Mouse (Mus musculus) midbrain, embryonic 15.5 days (tissue): ENCODE results near the gene Mrtfa. TPM values are rescaled to one million over a fixed set of nuclear protein-coding genes. Genes with fewer than 3 reads are reported as not detected.
A peak's percentile ranks its signal among the peaks of the same experiment; 100 is the strongest.
"Not testable (repeated sequence)": the region's sequence is repeated elsewhere in the genome, so short reads cannot be mapped to it uniquely, and the experiment has no call there.

Experiments
- ATAC-seq: fragments of 200-750 bp; cut with Nextera tagmentation; replicated peaks from 2 replicates; pipeline ENCODE4 v1.8.0; 2017; ENCODE audit warnings: moderate TSS enrichment
- H3K27ac ChIP-seq: fragments of 300-500 bp; sonication (generic); 2 replicates; pipeline ENCODE4 v1.5.1; 2015; ENCODE audit warnings: mild to moderate bottlenecking, inconsistent platforms
- H3K27me3 ChIP-seq: fragments of 300-500 bp; sonication (generic); replicated peaks from 2 replicates; pipeline ENCODE4 v1.6.1; 2015; ENCODE audit warnings: inconsistent platforms
- H3K36me3 ChIP-seq: fragments of 300-500 bp; sonication (generic); replicated peaks from 2 replicates; pipeline ENCODE4 v1.6.1; 2015; ENCODE audit warnings: inconsistent platforms
- H3K4me1 ChIP-seq: fragments of 300-500 bp; sonication (generic); 2 replicates; pipeline ENCODE4 v1.6.1; 2015; ENCODE audit warnings: inconsistent platforms
- H3K4me2 ChIP-seq: fragments of 300-500 bp; sonication (generic); 2 replicates; pipeline ENCODE4 v1.6.1; 2015; ENCODE audit warnings: inconsistent platforms, mild to moderate bottlenecking, moderate library complexity
- H3K4me3 ChIP-seq: fragments of 300-500 bp; sonication (generic); 2 replicates; pipeline ENCODE4 v1.5.1; 2015; ENCODE audit warnings: mild to moderate bottlenecking, inconsistent platforms
- H3K9ac ChIP-seq: fragments of 300-500 bp; sonication (generic); 2 replicates; pipeline ENCODE4 v1.6.1; 2015; ENCODE audit warnings: mild to moderate bottlenecking, inconsistent platforms
- H3K9me3 ChIP-seq: fragments of 300-500 bp; sonication (generic); 2 replicates; pipeline ENCODE4 v1.6.1; 2016; ENCODE audit warnings: inconsistent platforms
- WGBS: fragments of 180-500 bp; shearing (Covaris S2); methylation state at CpG from one replicate; pipeline ENCODE4 v1.1.7; 2015; ENCODE audit warnings: mixed read lengths; 5-methylcytosine and 5-hydroxymethylcytosine counted together
- polyA plus RNA-seq: library from polyadenylated mRNA; unstranded; fragments of >200 nt; fragmentation: Nextera tagmentation; extraction: Ambion mirVana; gene quantifications from 2 replicates; pipeline ENCODE4 v1.2.1, GENCODE M21; 2015

The Mrtfa gene
- polyA plus RNA-seq, 1 experiment from 2014 or later: 34.4 TPM

GRCm38 (mm10) chr15:81225016-81225415 is 34.5 kb upstream of the Mrtfa start:
- no peaks in the 10 kb centered on the region for H3K36me3 ChIP-seq
- no peak overlapping the region for H3K4me2 ChIP-seq
- ATAC-seq: no peak
- H3K27ac ChIP-seq: no peak overlapping the region
- no peak overlapping the region for H3K4me3 ChIP-seq
- H3K9me3 ChIP-seq: no peaks in the 10 kb centered on the region
- H3K27me3 ChIP-seq: no peaks in the 10 kb centered on the region
- no peak overlapping the region for H3K9ac ChIP-seq
- 90% methylated on average over 10 of the region's 10 CpGs for WGBS
- no peaks in the 10 kb centered on the region for H3K4me1 ChIP-seq

- no peak overlapping the region for H3K4me3 ChIP-seq
- H3K9ac ChIP-seq: no peak overlapping the region
Observed at GRCm38 (mm10) chr15:81221446-81221845, 30.9 kb upstream of the Mrtfa start.

GRCm38 (mm10) chr15:81220051-81220450 is 29.5 kb upstream of the Mrtfa start:
- 79% methylated on average over 8 of the region's 8 CpGs for WGBS
- not testable (repeated sequence) for H3K9ac ChIP-seq, H3K4me2 ChIP-seq, H3K4me3 ChIP-seq, H3K36me3 ChIP-seq, H3K9me3 ChIP-seq, ATAC-seq, H3K27ac ChIP-seq, H3K4me1 ChIP-seq, H3K27me3 ChIP-seq

More at GRCm38 (mm10) chr15:81221446-81221845, 30.9 kb upstream of the Mrtfa start:
- WGBS: 83% methylated on average over 6 of the region's 6 CpGs
- no peak for ATAC-seq
- Histone ChIP-seq H3K4me1 (no peaks in the 10 kb centered on the region), H3K27me3 (no peaks in the 10 kb centered on the region), H3K36me3 (no peaks in the 10 kb centered on the region), H3K9me3 (no peaks in the 10 kb centered on the region), H3K27ac (no peak overlapping the region), H3K4me2 (no peak overlapping the region)

- H3K9me3 ChIP-seq: no peaks in the 10 kb centered on the region
- H3K27me3 ChIP-seq: no peaks in the 10 kb centered on the region
- H3K4me3 ChIP-seq: no peak overlapping the region
- H3K36me3 ChIP-seq: no peaks in the 10 kb centered on the region
- H3K27ac ChIP-seq: no peak overlapping the region
- ATAC-seq: no peak
- H3K4me2 ChIP-seq: no peak overlapping the region
- WGBS: 78% methylated on average over 6 of the region's 6 CpGs
- no peak overlapping the region for H3K9ac ChIP-seq
- H3K4me1 ChIP-seq: no peaks in the 10 kb centered on the region
Observed at GRCm38 (mm10) chr15:81219054-81219453, 28.5 kb upstream of the Mrtfa start.

- Histone ChIP-seq H3K27ac (no peak overlapping the region), H3K27me3 (no peaks in the 10 kb centered on the region), H3K9me3 (no peaks in the 10 kb centered on the region), H3K4me1 (no peaks in the 10 kb centered on the region), H3K9ac (no peak overlapping the region), H3K4me2 (no peak overlapping the region), H3K4me3 (no peak overlapping the region), H3K36me3 (no peaks in the 10 kb centered on the region)
- ATAC-seq: no peak
- 82% methylated on average over 19 of the region's 19 CpGs for WGBS
Observed at GRCm38 (mm10) chr15:81216906-81217653, 26.5 kb upstream of the Mrtfa start.

- H3K4me2 ChIP-seq: no peak overlapping the region
- H3K4me1 ChIP-seq: no peaks in the 10 kb centered on the region
- no peak overlapping the region for H3K4me3 ChIP-seq
- no peaks in the 10 kb centered on the region for H3K36me3 ChIP-seq
- H3K27me3 ChIP-seq: no peaks in the 10 kb centered on the region
- no peaks in the 10 kb centered on the region for H3K9me3 ChIP-seq
- H3K9ac ChIP-seq: no peak overlapping the region
- 78% methylated on average over 15 of the region's 15 CpGs for WGBS
- ATAC-seq: no peak
- H3K27ac ChIP-seq: no peak overlapping the region
Observed at GRCm38 (mm10) chr15:81212976-81213375, 22.4 kb upstream of the Mrtfa start.

- 70% methylated on average over 5 of the region's 5 CpGs for WGBS
- Histone ChIP-seq H3K4me3 (no peak overlapping the region), H3K9me3 (no peaks in the 10 kb centered on the region), H3K4me1 (no peaks in the 10 kb centered on the region), H3K27ac (peak overlapping the region; percentile 1; the same call in 1 of the 2 replicates), H3K4me2 (no peak overlapping the region), H3K36me3 (no peaks in the 10 kb centered on the region), H3K27me3 (no peaks in the 10 kb centered on the region), H3K9ac (no peak overlapping the region)
- no peak for ATAC-seq
Observed at GRCm38 (mm10) chr15:81210496-81210895, 19.9 kb upstream of the Mrtfa start.

- H3K9ac ChIP-seq: no peak overlapping the region
Observed at GRCm38 (mm10) chr15:81202462-81202861, 11.9 kb upstream of the Mrtfa start.

GRCm38 (mm10) chr15:81199372-81199959 is 8.9 kb upstream of the Mrtfa start:
- H3K36me3 ChIP-seq: no peaks in the 10 kb centered on the region
- H3K4me2 ChIP-seq: no peak overlapping the region
- 23% methylated on average over 4 of the region's 4 CpGs for WGBS
- H3K9me3 ChIP-seq: no peaks in the 10 kb centered on the region
- H3K27me3 ChIP-seq: no peaks in the 10 kb centered on the region
- no peak for ATAC-seq
- H3K27ac ChIP-seq: no peak overlapping the region
- no peak overlapping the region for H3K9ac ChIP-seq
- H3K4me3 ChIP-seq: no peak overlapping the region
- H3K4me1 ChIP-seq: no peaks in the 10 kb centered on the region

More at GRCm38 (mm10) chr15:81202462-81202861, 11.9 kb upstream of the Mrtfa start:
- ATAC-seq: no peak
- H3K4me2 ChIP-seq: no peak overlapping the region
- H3K36me3 ChIP-seq: no peaks in the 10 kb centered on the region
- no peak overlapping the region for H3K4me3 ChIP-seq
- no peaks in the 10 kb centered on the region for H3K27me3 ChIP-seq
- 93% methylated on average over 5 of the region's 5 CpGs for WGBS
- no peaks in the 10 kb centered on the region for H3K9me3 ChIP-seq
- no peaks in the 10 kb centered on the region for H3K4me1 ChIP-seq
- no peak overlapping the region for H3K27ac ChIP-seq

- no peaks in the 10 kb centered on the region for H3K27me3 ChIP-seq
- ATAC-seq: no peak
- WGBS: 91% methylated on average over 5 of the region's 5 CpGs
Observed at GRCm38 (mm10) chr15:81198447-81198846, 7.9 kb upstream of the Mrtfa start.

GRCm38 (mm10) chr15:81197197-81197596 is 6.6 kb upstream of the Mrtfa start:
- H3K9me3 ChIP-seq: no peaks in the 10 kb centered on the region
- H3K27me3 ChIP-seq: no peaks in the 10 kb centered on the region
- WGBS: 90% methylated on average over 10 of the region's 10 CpGs
- no peak overlapping the region for H3K4me3 ChIP-seq
- H3K27ac ChIP-seq: no peak overlapping the region
- no peak for ATAC-seq
- no peaks in the 10 kb centered on the region for H3K4me1 ChIP-seq
- no peaks in the 10 kb centered on the region for H3K36me3 ChIP-seq
- H3K9ac ChIP-seq: no peak overlapping the region
- no peak overlapping the region for H3K4me2 ChIP-seq

More at GRCm38 (mm10) chr15:81198447-81198846, 7.9 kb upstream of the Mrtfa start:
- H3K27ac ChIP-seq: no peak overlapping the region
- no peaks in the 10 kb centered on the region for H3K4me1 ChIP-seq
- no peaks in the 10 kb centered on the region for H3K36me3 ChIP-seq
- H3K4me3 ChIP-seq: no peak overlapping the region
- H3K9me3 ChIP-seq: no peaks in the 10 kb centered on the region
- no peak overlapping the region for H3K4me2 ChIP-seq
- H3K9ac ChIP-seq: no peak overlapping the region

- H3K4me3 ChIP-seq: no peak overlapping the region
- no peaks in the 10 kb centered on the region for H3K27me3 ChIP-seq
- H3K9ac ChIP-seq: no peak overlapping the region
- WGBS: 61% methylated on average over 4 of the region's 4 CpGs
- H3K9me3 ChIP-seq: no peaks in the 10 kb centered on the region
- no peak overlapping the region for H3K27ac ChIP-seq
- H3K4me2 ChIP-seq: no peak overlapping the region
- H3K36me3 ChIP-seq: no peaks in the 10 kb centered on the region
- no peak for ATAC-seq
- peaks cover 4% of the 10 kb centered on the region; the same call in 1 of the 2 replicates for H3K4me1 ChIP-seq
Observed at GRCm38 (mm10) chr15:81195447-81195846, 4.9 kb upstream of the Mrtfa start.

- Histone ChIP-seq H3K27me3 (no peaks in the 10 kb centered on the region), H3K27ac (no peak overlapping the region), H3K4me2 (no peak overlapping the region), H3K9me3 (no peaks in the 10 kb centered on the region), H3K36me3 (no peaks in the 10 kb centered on the region), H3K4me3 (no peak overlapping the region), H3K4me1 (peaks cover 4% of the 10 kb centered on the region; the same call in 1 of the 2 replicates), H3K9ac (no peak overlapping the region)
- ATAC-seq: no peak
- 87% methylated on average over 6 of the region's 6 CpGs for WGBS
Observed at GRCm38 (mm10) chr15:81194791-81195190, 4.2 kb upstream of the Mrtfa start.
